Mouse (Mus musculus): ENCODE measurements around the gene Ltc4s.
A peak's percentile ranks its signal among the peaks of the same experiment; 100 is the strongest.

The Ltc4s gene

DNA sequence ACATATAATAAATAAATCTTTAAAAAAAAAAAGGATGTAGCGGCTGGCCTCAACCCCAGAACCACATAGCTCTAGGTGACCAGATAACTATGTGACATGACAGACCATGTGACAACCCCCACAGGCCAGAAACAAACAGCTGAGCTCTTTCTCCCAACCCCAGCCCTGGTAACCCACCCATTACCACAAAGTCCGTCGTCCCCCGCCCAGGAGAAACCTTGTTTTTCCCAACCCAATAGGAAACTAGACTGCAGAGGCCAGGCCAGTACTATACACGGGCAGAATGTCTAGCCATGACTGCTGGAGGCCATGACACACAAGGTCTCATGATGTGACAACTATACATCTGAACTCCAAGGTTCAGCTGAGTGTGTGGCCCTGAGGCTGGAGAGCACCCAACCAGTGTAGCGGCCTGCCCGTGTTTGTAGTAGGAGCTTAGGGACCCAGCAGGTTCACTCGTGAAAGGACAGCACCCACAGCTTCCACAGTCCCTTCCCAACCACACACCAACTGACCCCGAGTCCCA, 35.1 kb downstream of the Ltc4s start:
- TF ChIP-seq GATA4 (IDR thresholded peaks at IDR 0.05; ENCODE audit: insufficient replicate concordance, low read length), result no peak

DNA sequence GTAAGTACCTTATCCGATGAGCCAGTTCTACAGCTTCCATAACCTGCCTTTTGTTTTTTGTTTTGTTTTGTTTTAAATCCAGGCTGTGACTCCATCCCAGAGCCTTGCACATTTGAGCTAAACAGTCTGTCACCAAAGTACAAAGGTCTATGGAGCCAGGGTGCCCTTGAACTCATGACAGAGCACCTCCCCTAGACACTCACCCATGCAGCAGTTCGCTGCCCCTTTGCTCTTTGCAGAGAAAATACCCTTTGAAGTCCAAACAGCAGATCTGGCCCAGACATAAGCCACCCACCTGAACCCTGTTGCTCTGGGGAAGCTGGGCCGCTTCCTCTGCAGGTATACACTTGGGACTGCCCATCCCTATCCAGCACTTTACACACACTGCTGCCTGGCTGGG, 36.8 kb downstream of the Ltc4s start:
- TF ChIP-seq GATA4 (IDR thresholded peaks at IDR 0.05; ENCODE audit: insufficient replicate concordance, low read length), result no peak

DNA sequence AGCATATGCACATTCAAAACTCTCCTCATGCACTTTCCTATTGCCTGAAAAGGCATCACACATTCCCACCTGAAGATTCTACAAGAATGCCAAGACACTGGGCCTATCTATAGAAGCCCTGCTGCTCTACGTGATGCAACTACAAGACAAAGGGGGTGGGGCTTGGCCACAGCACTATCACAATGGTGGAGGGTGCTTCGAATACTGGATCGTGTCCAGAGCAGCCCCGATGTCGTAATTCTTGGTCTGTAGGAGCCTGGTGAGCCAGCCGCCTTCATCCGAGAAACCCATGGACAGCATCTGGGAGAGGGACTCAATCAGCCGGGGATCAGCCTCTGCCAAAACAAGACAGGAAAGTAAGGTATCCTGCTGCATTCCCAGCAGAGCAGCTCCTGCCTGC, 37.8 kb downstream of the Ltc4s start:
- TF ChIP-seq GATA4 (IDR thresholded peaks at IDR 0.05; ENCODE audit: insufficient replicate concordance, low read length), result no peak

- no peak for TF ChIP-seq GATA4 (IDR thresholded peaks at IDR 0.05; ENCODE audit: insufficient replicate concordance, low read length)
Observed at GRCm38 (mm10) chr11:50198916-50199315, 39.5 kb downstream of the Ltc4s start.

DNA sequence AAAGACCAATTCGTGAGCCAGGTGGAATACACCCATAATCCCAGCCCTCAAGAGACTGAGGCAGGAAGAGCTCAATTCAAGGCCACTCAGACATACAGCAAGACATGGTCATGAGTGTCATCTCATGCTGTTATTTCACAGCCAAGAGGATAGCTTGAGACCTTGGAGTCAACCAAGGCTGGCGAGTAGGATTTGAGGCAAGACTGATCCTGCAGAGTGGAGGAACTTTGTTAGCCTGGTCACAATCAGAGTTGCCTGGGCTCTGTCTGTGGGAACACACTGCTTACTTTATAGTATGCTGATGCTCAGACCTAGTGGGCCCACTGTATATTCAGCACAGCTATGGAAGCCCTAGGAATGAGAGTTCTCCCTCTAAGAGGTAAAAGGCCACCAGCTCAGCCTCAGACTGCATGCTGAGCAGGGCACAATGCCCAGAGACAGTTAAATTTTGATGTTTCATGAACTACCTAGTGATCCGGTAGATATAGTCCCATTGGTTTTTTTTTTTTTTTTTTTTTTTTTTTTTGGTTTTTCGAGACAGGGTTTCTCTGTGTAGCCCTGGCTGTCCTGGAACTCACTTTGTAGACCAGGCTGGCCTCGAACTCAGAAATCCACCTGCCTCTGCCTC, 40.1 kb downstream of the Ltc4s start:
- TF ChIP-seq GATA4 (IDR thresholded peaks at IDR 0.05; ENCODE audit: insufficient replicate concordance, low read length), result no peak

- TF ChIP-seq GATA4 (IDR thresholded peaks at IDR 0.05; ENCODE audit: insufficient replicate concordance, low read length), result no peak; the same call in 1 of the 2 replicates
Observed at GRCm38 (mm10) chr11:50197500-50197899, 40.9 kb downstream of the Ltc4s start.

DNA sequence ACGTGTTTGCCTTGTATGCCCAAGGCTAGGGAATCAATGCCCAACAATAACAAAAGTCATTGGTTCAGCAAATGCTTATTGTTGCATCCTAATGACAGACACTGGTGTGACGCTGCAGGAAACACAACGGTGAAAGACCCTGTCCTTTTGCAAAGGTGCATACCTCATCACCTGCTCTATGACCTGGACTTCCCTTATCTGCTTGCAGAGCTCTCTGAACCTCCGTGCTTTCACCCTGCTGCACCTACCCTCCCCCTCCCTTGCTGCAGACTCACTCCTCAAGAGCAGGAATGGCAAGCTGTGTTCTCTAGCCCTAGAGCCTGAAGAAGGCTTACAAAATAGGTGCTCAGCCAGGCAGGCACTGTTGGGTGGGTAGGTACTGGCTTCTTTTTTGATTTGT, 43.6 kb downstream of the Ltc4s start:
- peak; percentile 99; the same call in 1 of the 2 replicates for TF ChIP-seq GATA4 (IDR thresholded peaks at IDR 0.05; ENCODE audit: insufficient replicate concordance, low read length)

DNA sequence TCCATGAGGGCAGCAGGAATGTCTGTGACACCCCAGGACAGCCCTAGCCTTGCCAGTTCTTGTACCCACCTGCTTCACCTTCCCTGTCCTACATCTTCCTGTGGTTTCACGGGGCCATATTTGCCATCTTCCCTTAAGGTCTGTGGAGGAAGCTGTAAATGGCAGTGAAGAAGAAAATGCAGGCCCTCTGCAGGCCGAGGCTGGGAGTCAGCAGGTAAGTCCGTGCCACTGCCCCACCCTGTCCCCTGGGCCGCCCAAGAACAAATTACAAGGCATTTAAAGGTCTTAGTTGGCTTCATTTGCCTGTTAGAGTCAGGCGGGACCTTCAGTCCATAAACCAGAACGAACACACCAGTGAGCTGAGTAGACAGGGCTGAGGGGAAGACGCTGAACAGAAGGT, 44.3 kb downstream of the Ltc4s start:
- no peak for TF ChIP-seq GATA4 (IDR thresholded peaks at IDR 0.05; ENCODE audit: insufficient replicate concordance, low read length)

GRCm38 (mm10) chr11:50192278-50192677, 46.1 kb downstream of the Ltc4s start:
- TF ChIP-seq GATA4 (IDR thresholded peaks at IDR 0.05; ENCODE audit: insufficient replicate concordance, low read length), result no peak

- no peak for TF ChIP-seq GATA4 (IDR thresholded peaks at IDR 0.05; ENCODE audit: insufficient replicate concordance, low read length)
Observed at GRCm38 (mm10) chr11:50190362-50190761, 48.1 kb downstream of the Ltc4s start.

- no peak for TF ChIP-seq GATA4 (IDR thresholded peaks at IDR 0.05; ENCODE audit: insufficient replicate concordance, low read length)
Observed at GRCm38 (mm10) chr11:50188682-50189081, 49.7 kb downstream of the Ltc4s start.

Measured in liver, adult (tissue).